Mouse (Mus musculus): Measurements from ENCODE around the gene Gm42906.

DNA sequence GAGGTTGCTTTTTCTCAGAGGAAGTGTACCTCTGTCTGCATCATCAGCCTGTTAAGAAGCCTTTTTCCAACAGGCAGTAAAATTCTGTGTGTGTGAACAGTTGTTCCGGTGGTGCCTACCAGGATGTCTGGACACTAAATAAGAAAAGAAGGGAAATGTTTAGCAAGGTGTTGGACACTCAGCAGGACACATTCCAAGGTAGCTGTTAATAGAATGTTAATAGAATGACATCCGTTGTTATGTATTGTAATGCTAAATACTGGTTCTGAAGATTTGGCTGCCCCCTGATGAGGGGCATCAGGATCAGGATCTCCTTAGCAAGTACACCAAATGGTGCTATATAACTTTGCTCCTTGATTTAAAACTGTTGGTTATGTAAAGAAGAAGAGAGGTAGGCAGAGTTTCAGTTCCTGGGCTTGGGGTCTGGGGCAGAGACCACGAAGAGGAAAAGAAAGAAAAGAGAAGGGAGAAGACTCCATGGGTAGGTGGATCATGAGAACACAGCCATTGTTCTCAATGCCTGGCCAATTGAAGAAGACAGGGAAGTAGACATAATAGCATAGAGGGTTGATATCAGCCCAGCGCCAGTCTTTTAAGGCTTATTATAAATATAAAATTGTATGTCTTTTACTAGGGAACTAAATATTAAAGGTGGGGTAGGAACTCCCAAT lies 204.1 kb downstream of the Gm42906 start:
- TF ChIP-seq CTCF (IDR thresholded peaks at IDR 0.05; ENCODE audit: low read depth) (no peak), EP300 (IDR thresholded peaks at IDR 0.05; ENCODE audit: low read depth) (no peak)

Data from liver, postnatal 0 days (tissue).